Mouse (Mus musculus) mature B cell (primary cell): ENCODE data around the gene Rab24.

Source experiments
- in situ Hi-C: fragments of 300-500 bp; cut with MboI; formaldehyde crosslinking; loops from 2 replicates; pipeline ENCODE4 v1.14.3; 2019

Rab24 gene

GRCm38 (mm10) chr13:55329109-55329682 is 7.5 kb upstream of the Rab24 start:
- in situ Hi-C loops: no loop called here

GRCm38 (mm10) chr13:55328641-55329040 is 6.9 kb upstream of the Rab24 start:
- in situ Hi-C loops: no loop called here

- in situ Hi-C loops: no loop called here
These were observed 6.4 kb upstream of the Rab24 start for GRCm38 (mm10) chr13:55328171-55328570.

GRCm38 (mm10) chr13:55327633-55328032 is 5.9 kb upstream of the Rab24 start:
- in situ Hi-C loops: no loop called here

- in situ Hi-C loops: no loop called here
These were observed 5.4 kb upstream of the Rab24 start for GRCm38 (mm10) chr13:55327169-55327568.

GRCm38 (mm10) chr13:55325596-55325995 is 3.9 kb upstream of the Rab24 start:
- in situ Hi-C loops: no loop called here

DNA sequence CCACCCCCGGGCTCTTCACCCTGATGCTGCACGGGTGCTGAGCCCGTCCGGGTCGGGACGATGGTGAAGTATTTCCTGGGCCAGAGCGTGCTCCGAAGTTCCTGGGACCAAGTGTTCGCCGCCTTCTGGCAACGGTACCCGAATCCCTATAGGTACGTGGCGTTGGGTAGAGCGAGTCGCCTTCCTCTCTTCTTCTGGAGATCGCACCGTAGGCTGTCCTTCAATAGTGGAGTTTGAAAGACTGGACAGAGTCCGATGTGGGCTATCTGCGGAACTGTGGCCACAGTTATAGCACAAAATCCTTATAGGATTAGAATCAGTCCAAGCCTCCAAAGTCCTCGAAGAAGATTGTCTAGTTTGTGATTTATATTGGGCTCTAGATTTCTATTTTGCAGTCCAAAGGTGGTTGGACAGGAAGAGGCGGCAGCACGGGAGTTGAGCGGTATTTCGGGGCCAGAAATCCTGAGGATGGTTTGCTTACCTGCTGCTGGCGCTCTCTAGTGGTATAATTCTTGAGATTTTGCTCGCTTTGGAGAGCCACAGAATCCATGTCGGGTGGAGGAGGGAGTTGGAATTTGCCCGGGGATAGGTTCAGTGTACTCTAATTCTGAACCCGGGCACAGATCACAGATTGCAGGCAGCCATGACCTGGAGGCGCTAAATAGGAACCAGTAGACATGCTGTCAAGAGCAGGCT is 532 bp upstream of the Rab24 start:
- in situ Hi-C loops: no loop called here

DNA sequence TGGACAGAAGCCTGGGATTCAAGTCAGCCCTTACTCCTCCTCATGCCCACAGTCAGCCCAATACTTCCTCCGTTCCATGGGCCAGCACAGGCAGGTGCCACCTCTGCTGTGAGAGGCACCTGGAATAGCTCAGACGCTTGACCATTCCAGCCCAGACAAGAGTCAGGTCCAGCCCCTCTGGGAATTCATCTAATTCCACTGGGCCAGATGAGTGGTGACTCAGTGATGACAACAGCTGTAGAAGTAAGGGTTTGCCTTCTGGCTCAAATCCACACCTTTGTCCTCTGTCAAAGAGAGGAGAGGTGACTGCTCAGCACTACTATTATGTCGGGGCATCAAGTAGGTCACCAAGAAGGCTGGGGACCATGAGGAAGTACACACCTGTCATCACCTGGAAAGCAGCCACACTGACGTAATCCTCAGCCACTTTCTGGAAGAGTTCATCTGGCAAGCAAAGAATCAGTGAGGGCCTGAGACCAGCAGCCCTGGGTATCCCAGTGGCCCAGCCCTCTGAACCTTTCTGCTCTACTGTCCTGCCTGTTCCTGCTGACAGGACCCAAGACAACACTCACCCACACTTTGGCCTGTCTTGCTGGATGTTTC is 1.7 kb downstream of the Rab24 start, which contains the start of gene Prelid1:
Gene Prelid1 (plus strand): TSS at position 570 of the 603 bp plus-strand sequence.
- in situ Hi-C loops: no loop called here

- in situ Hi-C loops: no loop called here
These were observed 3.4 kb downstream of the Rab24 start for GRCm38 (mm10) chr13:55318351-55318750.

DNA sequence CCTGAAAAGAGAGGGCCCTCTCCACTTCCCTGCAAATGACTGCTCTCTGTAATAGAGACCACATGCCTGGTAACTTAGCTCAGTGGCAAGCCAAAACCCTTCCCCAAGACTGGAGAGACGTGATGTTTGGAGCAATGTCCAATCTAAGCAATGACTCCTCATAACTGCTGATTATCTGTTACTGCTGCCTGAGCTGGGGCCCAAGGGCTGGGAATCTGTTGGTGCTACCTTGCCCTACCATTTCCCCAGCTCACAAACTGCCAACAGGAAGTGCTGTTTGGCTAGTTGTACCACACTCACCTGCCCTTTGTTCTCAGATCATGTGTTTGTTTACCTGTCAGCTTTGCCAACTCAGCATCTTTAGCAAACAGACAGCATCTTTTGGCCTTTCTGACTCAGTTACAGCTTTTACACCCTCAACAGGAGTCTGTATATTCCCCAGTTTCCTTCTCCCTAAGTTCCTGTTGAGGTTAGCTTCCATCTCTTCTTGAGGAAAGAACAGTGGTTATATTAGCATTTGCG is 6.8 kb downstream of the Rab24 start:
- in situ Hi-C loops: no loop called here

GRCm38 (mm10) chr13:55313051-55313450 is 8.7 kb downstream of the Rab24 start:
- in situ Hi-C loops: no loop called here

- in situ Hi-C loops: no loop called here
These were observed 9.6 kb downstream of the Rab24 start for GRCm38 (mm10) chr13:55312028-55312630.

DNA sequence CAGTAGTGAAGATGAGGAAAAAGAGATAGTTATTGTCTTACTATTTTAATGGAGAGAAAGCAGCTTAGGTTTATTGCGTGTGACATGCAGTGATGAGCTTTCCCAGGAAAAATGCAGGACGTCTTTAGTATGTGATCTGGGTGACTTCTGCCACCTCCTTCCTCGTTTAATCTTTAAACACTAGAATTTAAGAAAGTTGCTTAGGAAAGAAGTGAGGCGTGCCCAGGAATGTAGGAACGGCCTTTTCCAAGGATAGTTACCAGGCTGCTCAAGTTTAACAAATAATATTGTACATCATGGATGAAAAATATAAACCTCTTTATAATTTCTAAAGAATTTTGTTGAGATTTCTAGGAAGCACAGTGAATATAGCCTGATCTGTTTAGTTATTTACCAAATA is 20.8 kb downstream of the Rab24 start:
- in situ Hi-C loops: no loop called here

- in situ Hi-C loops: no loop called here
These were observed 25.0 kb downstream of the Rab24 start for GRCm38 (mm10) chr13:55296760-55297159.

GRCm38 (mm10) chr13:55288854-55289253 is 32.9 kb downstream of the Rab24 start:
- in situ Hi-C loops: no loop called here

DNA sequence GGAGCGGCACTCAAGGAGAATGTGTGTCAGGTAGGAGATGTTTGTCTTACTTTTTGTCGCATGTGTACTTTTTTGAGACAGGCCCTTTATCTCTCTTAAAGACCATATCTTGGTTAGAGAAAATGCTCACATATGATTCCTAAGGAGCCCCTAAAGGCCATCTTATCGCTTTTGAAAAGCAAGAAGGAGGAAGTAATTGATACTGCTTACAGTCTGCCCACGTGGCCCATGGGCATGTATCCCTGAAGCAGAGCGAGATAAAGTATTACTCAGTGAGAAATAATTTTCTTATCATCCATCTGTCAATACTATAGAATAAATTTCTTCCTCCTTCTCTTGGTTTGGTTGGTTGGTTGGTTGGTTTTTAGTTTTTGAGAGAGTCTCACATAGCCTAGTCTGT is 44.1 kb downstream of the Rab24 start:
- in situ Hi-C loops: no loop called here

DNA sequence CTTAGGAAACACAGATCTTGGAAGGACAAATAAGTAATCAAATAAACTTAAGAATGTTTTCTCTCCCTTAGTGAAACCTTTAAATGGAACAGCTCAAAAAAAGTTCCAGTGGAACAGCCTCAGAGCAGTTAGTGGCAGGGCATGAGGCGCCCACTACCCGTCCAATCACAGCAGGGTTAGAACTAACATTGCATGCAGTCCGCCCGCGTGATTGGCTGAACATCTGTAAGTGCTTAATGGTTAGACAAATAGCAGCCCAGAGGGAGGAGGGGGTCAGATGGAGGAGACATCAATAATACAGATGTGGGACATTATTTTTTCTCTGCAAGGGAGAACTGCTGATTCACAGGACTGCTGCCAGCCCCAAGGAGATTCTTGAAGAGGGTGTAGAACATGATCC is 44.5 kb downstream of the Rab24 start:
- in situ Hi-C loops: no loop called here
